Mouse (Mus musculus) liver, embryonic 14.5 days (tissue): ENCODE data around the gene Rpl27. TPM values are rescaled to one million over a fixed set of nuclear protein-coding genes. Genes with fewer than 3 reads are reported as not detected.

Experiments used
- ATAC-seq: fragments of 200-750 bp; cut with Nextera tagmentation; 2 replicates; pipeline ENCODE4 v1.8.0; 2017; ENCODE audit warnings: moderate number of reproducible peaks, mild to moderate bottlenecking, moderate library complexity; ENCODE audit not compliant: insufficient read depth
- DNase-seq, 3 experiments: peaks; one replicate each; pipeline ENCODE4 v3.0.0-alpha.2; 2012 to 2013; ENCODE audit warnings: low read depth in 3 of 3, low spot score in 3 of 3
- H3K27ac ChIP-seq: fragments of 300-500 bp; sonication (generic); 2 replicates; pipeline ENCODE4 v1.5.1; 2014; ENCODE audit warnings: moderate library complexity, mild to moderate bottlenecking, control low read depth, inconsistent platforms
- H3K27me3 ChIP-seq: fragments of 300-500 bp; sonication (generic); 2 replicates; pipeline ENCODE4 v1.6.1; 2014; ENCODE audit warnings: mild to moderate bottlenecking, low read length, moderate library complexity; ENCODE audit not compliant: control insufficient read depth, insufficient read depth
- H3K36me3 ChIP-seq: fragments of 300-500 bp; sonication (generic); replicated peaks from 2 replicates; pipeline ENCODE4 v1.6.1; 2014; ENCODE audit warnings: low read depth; ENCODE audit not compliant: control insufficient read depth, insufficient read depth
- H3K4me1 ChIP-seq, 2 experiments: fragments of 200-500 bp in 1 of 2; fragments of 300-500 bp in 1 of 2; sonication (generic) in 1 of 2; replicated peaks; 2 replicates each; pipeline ENCODE4 v1.6.1; 2012 to 2014; ENCODE audit warnings: antibody characterized with exemption in 1 of 2, inconsistent platforms in 1 of 2, low read length in 1 of 2; ENCODE audit not compliant: control insufficient read depth in 2 of 2, insufficient read depth in 2 of 2
- H3K4me2 ChIP-seq: fragments of 300-500 bp; sonication (generic); 2 replicates; pipeline ENCODE4 v1.6.1; 2014; ENCODE audit warnings: low read depth, mild to moderate bottlenecking, control low read depth, moderate library complexity
- H3K4me3 ChIP-seq, 2 experiments: fragments of 200-500 bp in 1 of 2; fragments of 300-500 bp in 1 of 2; sonication (generic) in 1 of 2; 2 replicates each; pipeline ENCODE4 v1.5.1; 2012 to 2014; ENCODE audit warnings: low read depth in 2 of 2, low read length in 2 of 2, mild to moderate bottlenecking in 2 of 2, control low read depth in 1 of 2, inconsistent platforms in 1 of 2, moderate library complexity in 1 of 2; ENCODE audit not compliant: insufficient read depth in 1 of 2
- H3K9ac ChIP-seq: fragments of 300-500 bp; sonication (generic); replicated peaks from 2 replicates; pipeline ENCODE4 v1.6.1; 2014; ENCODE audit warnings: mild to moderate bottlenecking, control low read depth, moderate library complexity
- H3K9me3 ChIP-seq: fragments of 300-500 bp; sonication (generic); 2 replicates; pipeline ENCODE4 v1.6.1; 2016; ENCODE audit warnings: low read length, mixed read lengths; ENCODE audit not compliant: control insufficient read depth
- CTCF ChIP-seq: IDR thresholded peaks from 2 replicates; pipeline ENCODE4 v1.5.1; 2016; ENCODE audit warnings: antibody characterized with exemption, low read depth, control low read depth
- EP300 ChIP-seq: IDR thresholded peaks from 2 replicates; pipeline ENCODE4 v1.6.1; 2016; ENCODE audit warnings: antibody characterized with exemption, low read depth
- WGBS: fragments of 180-500 bp; shearing (Covaris S2); extraction: QIAGEN DNeasy Blood & Tissue Kit; methylation state at CpG from one replicate; pipeline ENCODE4 v1.1.7; 2014; ENCODE audit not compliant: insufficient replicate concordance; 5-methylcytosine and 5-hydroxymethylcytosine counted together
- polyA plus RNA-seq, 2 experiments: library from polyadenylated mRNA; depleted of rRNA in 1 of 2; stranded (reverse) in 1 of 2; unstranded in 1 of 2; fragments of >200 nt; fragmentation: Nextera tagmentation in 1 of 2; extraction: Ambion mirVana in 1 of 2; gene quantifications; 2 replicates each; pipeline versions ENCODE4 v1.2.1 to v1.2.3; 2012 to 2014

The Rpl27 gene
- polyA plus RNA-seq (2012; rRNA removed) = 571 and 987 TPM in 2 replicates
- 295 and 303 TPM in 2 replicates for polyA plus RNA-seq (2014; fragmentation: Nextera tagmentation; extraction: Ambion mirVana)

DNA sequence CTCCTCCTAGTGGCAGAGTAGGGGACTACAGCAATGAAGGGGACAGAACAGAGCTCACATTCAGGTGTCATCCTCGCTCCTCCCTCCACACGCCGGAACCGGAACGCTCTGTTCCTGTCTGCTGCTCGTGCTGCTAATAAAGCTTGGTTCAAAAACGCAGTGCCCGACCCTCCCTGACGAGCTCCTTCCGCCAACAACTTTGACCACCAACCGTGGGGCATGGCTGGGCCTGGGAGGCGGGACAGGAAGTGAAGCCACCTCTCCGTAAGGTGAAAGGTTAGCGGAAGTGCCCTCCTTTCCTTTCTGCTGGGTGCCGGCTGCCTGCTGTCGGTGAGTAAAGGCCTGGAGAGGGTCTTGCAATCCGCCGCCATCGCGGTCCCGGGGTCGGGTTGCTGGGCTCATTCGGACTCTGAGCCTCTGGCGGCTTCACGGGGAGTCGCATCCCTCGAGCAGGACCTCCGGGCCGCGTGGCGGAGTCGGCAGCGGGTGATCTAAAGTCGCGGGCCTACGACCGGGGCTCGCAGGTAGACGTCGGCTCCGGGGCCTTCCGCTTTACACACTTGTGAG is at the start of gene Rpl27:
Rpl27 (plus strand) TSS at position 172 of the 567 bp plus-strand sequence.
- H3K4me3 ChIP-seq = peak within 1 kb of the TSS; percentile 77 to 91
- no peaks in the 10 kb centered on the region for H3K27me3 ChIP-seq
- under 1% methylated on average over 42 of the region's 42 CpGs for WGBS

DNA sequence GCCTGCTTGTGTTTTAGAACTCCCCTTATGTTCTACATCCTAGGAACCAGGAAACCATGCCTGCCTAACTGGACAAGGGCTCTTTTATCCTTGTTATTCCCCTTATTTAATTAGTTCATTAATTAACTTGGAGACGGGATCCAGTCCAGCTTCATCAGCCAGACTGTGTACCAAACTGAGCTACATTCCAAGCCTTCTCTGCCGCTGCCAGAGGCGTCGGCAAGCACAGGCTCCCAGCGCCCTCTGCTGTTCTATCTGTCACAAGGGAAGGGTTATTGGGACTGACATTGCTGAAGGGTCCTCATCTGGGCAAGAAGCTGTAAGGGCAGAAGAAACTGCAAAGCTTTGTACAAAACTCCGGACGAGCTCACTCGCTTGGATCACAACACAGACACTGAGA is 47.0 kb upstream of the Rpl27 start:
- H3K27me3 ChIP-seq = no peaks in the 10 kb centered on the region
- H3K4me1 ChIP-seq = 0 out of 4 replicates have a peak, but pooled peaks cover 0 to 2% of the 10 kb centered on the region in 2 experiments
- no peak overlapping the region for H3K27ac ChIP-seq
- TF ChIP-seq CTCF = peak; percentile 92
- TF ChIP-seq EP300 = no peak
- H3K4me2 ChIP-seq = no peak overlapping the region
- no peaks in the 10 kb centered on the region for H3K36me3 ChIP-seq
- DNase-seq = peak in 2 of 3 experiments; percentile 36 to 41
- no peak for ATAC-seq
- H3K9me3 ChIP-seq = no peaks in the 10 kb centered on the region
- H3K9ac ChIP-seq = no peak overlapping the region
- no peak overlapping the region for H3K4me3 ChIP-seq
- WGBS = 6% methylated on average over 8 of the region's 8 CpGs

More for the DNA sequence above, at the start of gene Rpl27:
- peak; percentile 99 for DNase-seq
- H3K9me3 ChIP-seq = no peaks in the 10 kb centered on the region
- H3K9ac ChIP-seq = peak within 1 kb of the TSS; percentile 85
- peak within 1 kb of the TSS; percentile 56 for H3K27ac ChIP-seq
- TF ChIP-seq CTCF = peak; percentile 94
- peak; percentile 74 for TF ChIP-seq EP300
- H3K36me3 ChIP-seq = peaks cover 23% of the 10 kb centered on the region
- H3K4me2 ChIP-seq = peak within 1 kb of the TSS; percentile 76
- peaks cover 0 to 19% of the 10 kb centered on the region in 2 experiments; a peak in 3 of 4 replicates for H3K4me1 ChIP-seq
- peak; percentile 96 for ATAC-seq

DNA sequence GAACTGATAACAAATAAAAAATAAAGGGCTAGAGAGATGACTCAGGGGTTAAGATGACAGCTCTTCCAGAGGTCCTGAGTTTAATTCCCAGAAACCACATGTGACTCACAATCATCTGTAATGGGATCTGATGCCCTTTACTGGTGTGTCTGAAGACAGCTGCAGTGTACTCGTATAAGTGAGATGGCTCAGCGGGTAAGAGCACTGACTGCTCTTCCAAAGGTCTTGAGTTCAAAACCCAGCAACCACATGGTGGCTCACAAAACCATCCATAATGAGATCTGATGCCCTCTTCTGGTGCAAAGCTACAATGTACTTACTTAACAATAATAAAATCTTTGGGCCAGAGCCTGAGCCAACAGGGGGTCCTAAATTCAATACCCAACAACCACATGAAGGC is 26.8 kb upstream of the Rpl27 start:
- Histone ChIP-seq H3K4me3 (no peak overlapping the region), H3K27me3 (no peaks in the 10 kb centered on the region), H3K9ac (no peak overlapping the region), H3K9me3 (no peaks in the 10 kb centered on the region), H3K36me3 (peaks cover 21% of the 10 kb centered on the region), H3K27ac (no peak overlapping the region), H3K4me2 (no peak overlapping the region), H3K4me1 (peaks cover 0 to 4% of the 10 kb centered on the region in 2 experiments; a peak in 3 of 4 replicates)
- no peak for TF ChIP-seq EP300
- TF ChIP-seq CTCF = 0 out of 2 replicates have a peak, but pooled peaks have one; percentile 8
- DNase-seq (no peak), ATAC-seq (no peak)
- WGBS = 89% methylated on average over 2 of the region's 2 CpGs

GRCm38 (mm10) chr11:101416433-101417100 is 25.5 kb upstream of the Rpl27 start:
- Histone ChIP-seq H3K4me2 (peak overlapping the region; percentile 98), H3K9ac (peak overlapping the region; percentile 92), H3K9me3 (no peaks in the 10 kb centered on the region), H3K4me1 (peaks cover 0 to 4% of the 10 kb centered on the region in 2 experiments; a peak in 3 of 4 replicates), H3K27ac (peak overlapping the region; percentile 44), H3K27me3 (no peaks in the 10 kb centered on the region), H3K4me3 (peak overlapping the region; percentile 81 to 95), H3K36me3 (peaks cover 14% of the 10 kb centered on the region)
- WGBS = under 1% methylated on average over 11 of the region's 11 CpGs
- no peak for TF ChIP-seq CTCF
- TF ChIP-seq EP300 = no peak
- DNase-seq (peak; percentile 43 to 55 (median 54)), ATAC-seq (peak; percentile 57)
